Mouse (Mus musculus) cortical plate, adult 2 months (tissue): ENCODE results near the gene Slf2.

Source experiments
- CTCF ChIP-seq: fragments of 200-500 bp; IDR thresholded peaks from 2 replicates; pipeline ENCODE4 v1.5.1; 2011; ENCODE audit warnings: mild to moderate bottlenecking, control low read depth, low read length; ENCODE audit not compliant: insufficient read depth; ENCODE audit errors: extremely low read depth
- POLR2A ChIP-seq: fragments of 200-500 bp; IDR thresholded peaks from 2 replicates; pipeline ENCODE4 v1.6.1; 2011; ENCODE audit warnings: mild to moderate bottlenecking, low read length, control low read depth; ENCODE audit not compliant: insufficient read depth; ENCODE audit errors: extremely low read depth

- TF ChIP-seq CTCF (no peak), POLR2A (no peak)
Observed at GRCm38 (mm10) chr19:45012219-45012618, 81.3 kb downstream of the Slf2 start.
